11 mouse cellular contexts compared by ENCODE assay signal in genomic region chr4:131695941-131696912, GRCm38 (mm10).
A peak's percentile ranks its signal among the peaks of the same experiment; 100 is the strongest.
DNase-seq lines count a peak whose midpoint lies in the region; ATAC-seq and TF ChIP-seq lines count a peak whose summit lies in the region.
"Had no signal": no experiment of that assay in that cellular context is flagged by ENCODE, and none has a peak within 500 bp of the region (broad histone marks: within the 10 kb centered on the region; RNA-seq: fewer than 3 reads in every experiment).

No protein-coding gene starts in this region.

- no peak overlapping the region for H3K4me2 ChIP-seq in forebrain, embryonic 13.5 days
- H3K4me2 ChIP-seq in hindbrain, embryonic 14.5 days (replicated peaks), result no peak overlapping the region

- no peak for TF ChIP-seq CTCF in kidney, adult 2 months (conservative IDR thresholded peaks at IDR 0.05; ENCODE audit: insufficient read depth, insufficient read length, low read depth, low read length)

- ATAC-seq in forebrain, embryonic 13.5 days, result no peak
- no peak for ATAC-seq in activated CD4-positive, CD25-positive, alpha-beta regulatory T cell, adult 4 months
- ATAC-seq in hindbrain, embryonic 14.5 days (ENCODE audit: low FRiP score), result no peak
- ATAC-seq: hindbrain, embryonic 16.5 days had no signal

- no peak overlapping the region for H3K4me3 ChIP-seq in kidney, adult 2 months (ENCODE audit: insufficient read depth, low read depth, low read length)
- H3K4me3 ChIP-seq in limb, embryonic 10.5 days, result no peak overlapping the region
- no peak overlapping the region for H3K4me3 ChIP-seq in forebrain, embryonic 13.5 days
- H3K4me3 ChIP-seq in hindbrain, embryonic 14.5 days (replicated peaks; ENCODE audit: low read length), result no peak overlapping the region

- H3K4me1 ChIP-seq in kidney, adult 2 months (ENCODE audit: control insufficient read depth, insufficient read depth, low read length), result no peaks in the 10 kb centered on the region
- H3K4me1 ChIP-seq in limb, embryonic 10.5 days, result peaks cover 10% of the 10 kb centered on the region
- H3K4me1 ChIP-seq in forebrain, embryonic 13.5 days, result no peaks in the 10 kb centered on the region
- H3K4me1 ChIP-seq in hindbrain, embryonic 14.5 days (replicated peaks; ENCODE audit: control insufficient read depth, insufficient read depth, low read length), result no peaks in the 10 kb centered on the region

- H3K36me3 ChIP-seq in kidney, adult 2 months (ENCODE audit: control insufficient read depth, insufficient read depth, low read length), result no peaks in the 10 kb centered on the region
- H3K36me3 ChIP-seq in limb, embryonic 10.5 days, result no peaks in the 10 kb centered on the region
- no peaks in the 10 kb centered on the region for H3K36me3 ChIP-seq in forebrain, embryonic 13.5 days (ENCODE audit: poor library complexity, severe bottlenecking)
- no peaks in the 10 kb centered on the region for H3K36me3 ChIP-seq in hindbrain, embryonic 14.5 days (replicated peaks; ENCODE audit: control insufficient read depth, insufficient read depth)

- peak; percentile 18 to 28 for DNase-seq in layer of hippocampus, adult 8-10 months (ENCODE audit: low spot score in 2 of 2)
- DNase-seq in layer of hippocampus, adult 9-10 months (ENCODE audit: low spot score), result no peak
- peak; percentile 38 for DNase-seq in ES-CJ7 (ENCODE audit: low read depth, low spot score)
- DNase-seq in kidney, adult 2 months, result peak; percentile 40
- no peak for DNase-seq in limb, embryonic 10.5 days (ENCODE audit: low spot score)
- DNase-seq in hindbrain, embryonic 14.5 days (ENCODE audit: low spot score), result no peak
- DNase-seq: adrenal gland, postnatal 25 days; gastrocnemius, postnatal 36 days had no signal

- WGBS in kidney, adult 2 months, result 45% methylated on average over 26 of the region's 26 CpGs
- 66% methylated on average over 26 of the region's 26 CpGs for WGBS in limb, embryonic 10.5 days
- WGBS in forebrain, embryonic 13.5 days, result 84% methylated on average over 26 of the region's 26 CpGs
- WGBS in hindbrain, embryonic 14.5 days, result 78% methylated on average over 26 of the region's 26 CpGs

- no peak for TF ChIP-seq POLR2A in kidney, adult 2 months (IDR thresholded peaks at IDR 0.05; ENCODE audit: low read depth, low read length)

- no peaks in the 10 kb centered on the region for H3K27me3 ChIP-seq in kidney, adult 2 months (replicated peaks; ENCODE audit: control insufficient read depth, insufficient read depth, low read length)
- no peaks in the 10 kb centered on the region for H3K27me3 ChIP-seq in limb, embryonic 10.5 days (ENCODE audit: low read depth, poor library complexity, severe bottlenecking)
- H3K27me3 ChIP-seq in forebrain, embryonic 13.5 days, result no peaks in the 10 kb centered on the region
- H3K27me3 ChIP-seq in hindbrain, embryonic 14.5 days (ENCODE audit: control insufficient read depth, insufficient read depth, low read length), result no peaks in the 10 kb centered on the region

- no peak overlapping the region for H3K9ac ChIP-seq in forebrain, embryonic 13.5 days
- H3K9ac ChIP-seq in hindbrain, embryonic 14.5 days, result no peak overlapping the region

- no peak overlapping the region for H3K27ac ChIP-seq in kidney, adult 2 months (ENCODE audit: insufficient read depth, low read depth, low read length)
- peak overlapping the region; percentile 50; the same call in 1 of the 2 replicates for H3K27ac ChIP-seq in limb, embryonic 10.5 days
- H3K27ac ChIP-seq in forebrain, embryonic 13.5 days, result no peak overlapping the region
- no peak overlapping the region for H3K27ac ChIP-seq in hindbrain, embryonic 14.5 days

- no peaks in the 10 kb centered on the region for H3K9me3 ChIP-seq in limb, embryonic 10.5 days (replicated peaks)
- no peaks in the 10 kb centered on the region for H3K9me3 ChIP-seq in forebrain, embryonic 13.5 days (replicated peaks)
- no peaks in the 10 kb centered on the region for H3K9me3 ChIP-seq in hindbrain, embryonic 14.5 days (ENCODE audit: control insufficient read depth, low read length)

Comparison
In these comparisons a context has a peak if more than half of its experiments do, and no peak if none do; other contexts are left out.
1. DNase-seq: peak in layer of hippocampus, adult 8-10 months (2 of 2), ES-CJ7 (single experiment) and kidney, adult 2 months (single experiment); none in layer of hippocampus, adult 9-10 months (single experiment), limb, embryonic 10.5 days (single experiment) and hindbrain, embryonic 14.5 days (single experiment).